Mouse (Mus musculus): ENCODE data around the gene Gm3159. TPM values are rescaled to one million over a fixed set of nuclear protein-coding genes. Genes with fewer than 3 reads are reported as not detected.
"Not testable (repeated sequence)": the region's sequence is repeated elsewhere in the genome, so short reads cannot be mapped to it uniquely, and the experiment has no call there.

Gm3159 gene
- total RNA-seq (2015) (not detected in 2 replicates), total RNA-seq (2017) (not detected in 2 replicates)

DNA sequence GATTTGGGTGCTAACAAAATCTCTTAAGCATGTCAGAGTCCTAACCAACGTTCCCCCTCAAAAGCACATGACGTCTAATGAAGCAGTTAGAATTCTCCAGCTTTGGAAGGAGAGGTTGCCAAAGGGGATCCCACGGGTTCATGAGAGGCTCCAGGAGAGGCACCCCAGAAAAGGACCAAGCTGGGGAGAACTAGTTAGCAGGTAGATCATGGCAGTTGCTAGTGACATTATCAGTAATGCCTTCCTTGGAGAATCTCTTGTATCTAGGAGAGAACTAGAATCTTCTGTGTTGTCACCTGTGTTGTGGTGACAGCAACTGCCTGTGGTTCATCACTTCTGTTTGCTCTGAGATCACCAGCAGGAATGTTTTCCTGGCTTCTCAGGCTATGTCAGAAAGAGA lies at the start of gene Gm3159:
Gm3159 (plus strand) TSS at position 301 of the 400 bp plus-strand sequence.
- not testable (repeated sequence) for ATAC-seq (ENCODE audit: poor library complexity, severe bottlenecking)

- ATAC-seq (ENCODE audit: poor library complexity, severe bottlenecking), result not testable (repeated sequence)
These were observed 28.3 kb upstream of the Gm3159 start for GRCm38 (mm10) chr14:4368991-4369390.

- not testable (repeated sequence) for ATAC-seq (ENCODE audit: poor library complexity, severe bottlenecking)
These were observed 27.6 kb upstream of the Gm3159 start for GRCm38 (mm10) chr14:4369691-4370090.

DNA sequence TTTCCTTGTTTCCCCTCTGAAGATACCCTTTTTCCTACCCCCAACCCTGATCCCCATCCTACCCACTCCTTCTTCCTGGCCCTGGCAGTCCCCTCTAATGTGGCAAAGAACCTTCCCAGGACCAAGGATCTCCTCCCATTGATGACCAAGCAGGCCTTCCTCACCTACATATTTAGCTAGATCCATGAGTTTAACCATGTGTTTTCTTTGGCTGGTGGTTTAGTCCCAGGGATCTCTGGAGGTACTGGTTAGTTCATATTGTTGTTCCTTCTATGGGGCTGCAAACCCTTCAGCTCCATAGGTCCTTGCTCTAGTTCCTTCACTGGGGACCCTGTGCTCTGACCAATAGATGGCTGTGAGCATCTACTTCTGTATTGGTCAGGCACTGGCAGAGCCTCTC lies 19.5 kb upstream of the Gm3159 start:
- ATAC-seq (ENCODE audit: poor library complexity, severe bottlenecking), result not testable (repeated sequence)

GRCm38 (mm10) chr14:4385606-4386005 lies 11.7 kb upstream of the Gm3159 start:
- not testable (repeated sequence) for ATAC-seq (ENCODE audit: poor library complexity, severe bottlenecking)

DNA sequence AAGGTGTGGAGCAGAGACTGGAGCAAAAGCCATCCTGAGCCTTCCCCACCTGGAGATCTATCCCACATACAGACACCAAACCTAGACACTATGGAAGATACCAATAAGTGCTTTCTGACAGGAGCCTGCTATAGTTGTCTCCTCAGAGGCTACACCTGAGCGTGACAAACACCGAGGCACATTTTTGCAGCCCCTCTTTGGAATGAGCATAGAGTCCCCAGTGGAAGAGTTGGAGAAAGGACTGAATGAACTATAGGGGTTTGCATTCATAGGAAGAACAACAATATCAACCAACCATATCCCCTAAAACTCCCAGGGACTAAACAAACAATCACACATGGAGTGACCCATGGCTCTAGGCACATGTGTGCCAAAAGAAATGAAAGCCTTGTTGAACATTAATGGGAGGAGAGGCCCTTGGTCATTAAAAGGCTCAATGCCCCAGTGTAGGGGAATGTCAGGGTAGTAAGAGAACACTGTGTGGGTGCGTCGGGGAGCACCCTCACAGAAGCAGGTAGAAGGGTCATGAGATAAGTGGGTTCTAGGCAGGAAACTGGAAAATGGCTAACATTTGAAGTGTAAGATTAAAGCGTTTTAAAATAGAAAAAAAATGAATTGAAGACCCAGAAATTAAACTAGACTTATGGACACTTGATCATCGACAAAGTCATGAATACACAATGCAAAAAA lies 4.3 kb upstream of the Gm3159 start:
- ATAC-seq (ENCODE audit: poor library complexity, severe bottlenecking), result not testable (repeated sequence)

- ATAC-seq (ENCODE audit: poor library complexity, severe bottlenecking), result not testable (repeated sequence)
These were observed 1.3 kb downstream of the Gm3159 start for GRCm38 (mm10) chr14:4398624-4399023.

DNA sequence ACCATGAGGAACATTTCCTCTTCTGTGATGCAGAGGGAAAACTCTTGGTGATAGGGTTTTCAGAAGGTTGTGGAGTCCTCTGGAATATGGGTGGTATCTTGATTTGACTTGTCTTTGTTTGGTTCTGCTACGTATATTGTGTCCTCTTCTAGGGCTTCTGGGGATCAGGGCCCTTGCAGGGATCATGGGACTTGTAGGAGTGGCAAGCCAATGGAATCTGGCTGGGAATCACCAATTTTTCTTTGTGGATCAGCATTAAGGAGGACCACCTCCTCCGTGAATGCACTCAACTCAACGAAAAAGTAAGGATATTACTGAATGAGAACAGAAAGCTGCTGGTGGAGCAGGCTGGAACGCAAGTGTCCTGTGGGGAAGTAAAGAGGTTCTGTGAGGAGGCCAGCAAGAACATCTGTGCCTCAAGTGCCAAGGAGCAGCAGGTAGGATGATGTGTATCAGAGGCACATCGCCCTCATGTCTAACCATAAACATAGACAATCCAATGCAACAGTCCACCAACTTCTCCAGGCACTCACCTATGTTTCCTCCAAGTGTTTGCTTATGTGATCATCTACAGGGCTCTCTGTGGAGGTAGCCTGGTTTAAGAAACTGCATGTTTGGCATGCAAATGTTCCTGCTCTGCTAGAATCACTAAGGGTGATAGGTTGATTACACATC lies 2.9 kb downstream of the Gm3159 start:
- ATAC-seq (ENCODE audit: poor library complexity, severe bottlenecking), result not testable (repeated sequence)

DNA sequence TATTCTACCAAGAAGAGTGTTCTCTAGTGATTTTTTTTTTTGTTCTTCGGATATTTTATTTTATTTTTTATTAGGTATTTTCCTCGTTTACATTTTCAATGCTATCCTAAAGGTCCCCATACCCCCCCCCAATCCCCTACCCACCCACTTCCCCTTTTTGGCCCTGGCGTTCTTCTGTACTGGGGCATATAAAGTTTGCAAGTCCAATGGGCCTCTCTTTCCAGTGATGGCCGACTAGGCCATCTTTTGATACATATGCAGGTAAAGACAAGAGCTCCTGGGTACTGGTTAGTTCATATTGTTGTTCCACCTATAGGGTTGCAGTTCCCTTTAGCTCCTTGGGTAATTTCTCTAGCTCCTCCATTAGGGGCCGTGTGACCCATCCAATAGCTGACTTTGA lies 3.9 kb downstream of the Gm3159 start:
- not testable (repeated sequence) for ATAC-seq (ENCODE audit: poor library complexity, severe bottlenecking)

GRCm38 (mm10) chr14:4403840-4404239 lies 6.5 kb downstream of the Gm3159 start:
- not testable (repeated sequence) for ATAC-seq (ENCODE audit: poor library complexity, severe bottlenecking)

DNA sequence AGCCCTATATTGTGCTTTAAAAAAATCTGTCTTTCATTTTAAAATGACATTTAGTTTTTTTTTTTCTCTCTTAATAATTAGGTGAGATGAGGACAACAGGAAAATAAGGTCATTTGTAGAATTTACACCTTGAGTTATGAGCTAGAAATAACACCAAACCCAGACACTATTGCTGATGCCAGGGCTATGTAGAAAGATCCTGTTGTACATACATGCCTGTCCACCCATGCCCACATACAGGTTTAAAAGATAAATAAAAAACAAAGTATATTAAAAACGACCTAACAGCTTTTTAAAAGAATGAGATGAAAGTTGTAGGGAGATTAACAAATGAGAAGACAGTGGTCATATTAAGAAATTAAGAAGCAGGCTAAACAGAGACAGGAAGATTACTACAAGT lies 12.6 kb downstream of the Gm3159 start:
- not testable (repeated sequence) for ATAC-seq (ENCODE audit: poor library complexity, severe bottlenecking)

DNA sequence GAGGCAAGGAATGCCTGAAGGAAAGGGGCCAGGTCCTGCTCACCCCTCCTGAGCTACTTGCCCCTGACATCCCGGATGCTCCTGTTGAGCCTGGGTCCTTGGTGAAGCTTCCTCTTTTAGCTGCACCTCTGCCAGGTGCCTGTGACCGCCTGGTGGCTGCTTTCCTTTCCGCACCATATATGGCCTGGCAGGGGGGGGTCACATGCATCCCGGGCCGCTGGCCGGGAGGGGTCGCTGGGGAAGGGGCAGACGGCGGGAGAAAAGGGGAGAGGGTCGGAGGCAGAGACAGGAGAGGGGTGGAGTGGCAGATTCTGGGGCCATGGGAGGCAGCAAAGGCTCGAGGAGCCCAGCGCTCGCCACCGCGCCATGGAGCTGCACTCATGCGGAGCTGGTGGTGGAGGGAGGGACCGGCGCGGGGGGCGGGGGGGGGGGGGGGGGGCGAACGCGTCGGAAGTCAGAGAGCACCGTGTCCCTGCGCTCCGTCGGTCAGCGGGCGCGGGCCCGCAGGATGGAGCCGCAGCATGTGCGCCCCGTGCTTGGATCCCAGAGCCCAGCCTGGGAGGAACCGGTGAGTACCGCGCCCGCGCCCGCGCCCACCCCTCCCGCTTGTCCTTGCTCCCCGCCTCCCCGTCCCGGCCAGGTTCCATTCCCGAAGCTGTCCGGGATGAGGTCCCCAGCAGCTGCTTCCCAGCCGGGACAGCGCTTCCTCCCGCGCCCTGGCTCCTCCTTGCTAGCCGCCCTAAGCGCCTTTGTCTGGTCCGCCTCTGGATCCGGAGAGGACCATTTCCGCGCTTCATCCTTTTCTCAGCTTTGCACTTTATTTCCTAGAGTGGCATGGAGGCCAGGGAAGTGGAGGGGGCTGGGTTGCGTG lies 17.9 kb downstream of the Gm3159 start, which contains the start of gene Gm3164:
Gm3164 (plus strand) TSS at position 484 of the 871 bp plus-strand sequence.
- not testable (repeated sequence) for ATAC-seq (ENCODE audit: poor library complexity, severe bottlenecking)

DNA sequence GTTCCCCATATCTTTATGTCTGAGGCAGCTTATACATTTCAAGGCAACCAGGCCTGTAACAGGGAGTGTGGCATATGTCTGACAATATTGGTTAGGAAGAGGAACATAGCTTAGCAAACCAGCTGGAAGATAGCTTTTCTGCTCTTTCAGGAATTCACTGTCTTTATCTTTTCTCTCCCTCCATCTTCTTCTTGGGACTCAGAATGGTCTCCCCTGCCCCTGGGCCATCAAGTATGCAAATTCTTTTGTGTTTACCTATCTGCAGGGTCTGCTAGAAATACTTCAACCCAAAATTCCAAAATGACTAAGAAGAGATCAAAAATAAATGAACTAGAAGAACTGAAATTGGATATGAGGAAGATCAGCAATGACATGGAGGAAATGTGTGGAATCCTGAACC lies 33.4 kb downstream of the Gm3159 start, which contains the start of gene Gm3173:
Gm3173 (plus strand) TSS at position 301 of the 400 bp plus-strand sequence.
- not testable (repeated sequence) for ATAC-seq (ENCODE audit: poor library complexity, severe bottlenecking)

Other genes with a start within 250 kb of the Gm3159 start
- not detected in 2 replicates for gene Gm3127, start 232.5 kb upstream of the Gm3159 start, total RNA-seq (2015)
- not detected in 2 replicates for gene Gm3127, start 232.5 kb upstream of the Gm3159 start, total RNA-seq (2017)
- gene Gm2974, start 214.9 kb upstream of the Gm3159 start, total RNA-seq (2015), result not detected in 2 replicates
- gene Gm2974, start 214.9 kb upstream of the Gm3159 start, total RNA-seq (2017), result not detected in 2 replicates
- gene Gm3138, start 147.9 kb upstream of the Gm3159 start, total RNA-seq (2015), result not detected in 2 replicates
- not detected in 2 replicates for gene Gm3138, start 147.9 kb upstream of the Gm3159 start, total RNA-seq (2017)
- gene Gm3149, start 80.2 kb upstream of the Gm3159 start, total RNA-seq (2015), result not detected in 2 replicates
- gene Gm3149, start 80.2 kb upstream of the Gm3159 start, total RNA-seq (2017), result not detected in 2 replicates
- gene 2610042L04Rik, start 62.8 kb upstream of the Gm3159 start, total RNA-seq (2015), result not detected in 2 replicates
- gene 2610042L04Rik, start 62.8 kb upstream of the Gm3159 start, total RNA-seq (2017), result not detected in 2 replicates
- not detected in 2 replicates for gene Gm3164, start 17.9 kb downstream of the Gm3159 start, total RNA-seq (2015)
- not detected in 2 replicates for gene Gm3164, start 17.9 kb downstream of the Gm3159 start, total RNA-seq (2017)
- not detected in 2 replicates for gene Gm3173, start 33.5 kb downstream of the Gm3159 start, total RNA-seq (2015)
- not detected in 2 replicates for gene Gm3173, start 33.5 kb downstream of the Gm3159 start, total RNA-seq (2017)
- not detected in 2 replicates for gene Gm3182, start 84.2 kb downstream of the Gm3159 start, total RNA-seq (2015)
- gene Gm3182, start 84.2 kb downstream of the Gm3159 start, total RNA-seq (2017), result not detected in 2 replicates
- gene Gm3047, start 157.9 kb downstream of the Gm3159 start, total RNA-seq (2015), result not detected in 2 replicates
- gene Gm3047, start 157.9 kb downstream of the Gm3159 start, total RNA-seq (2017), result not detected in 2 replicates
- not detected in 2 replicates for gene Gm8159, start 234.8 kb downstream of the Gm3159 start, total RNA-seq (2015)
- not detected in 2 replicates for gene Gm8159, start 234.8 kb downstream of the Gm3159 start, total RNA-seq (2017)